In the genomic region with DNA sequence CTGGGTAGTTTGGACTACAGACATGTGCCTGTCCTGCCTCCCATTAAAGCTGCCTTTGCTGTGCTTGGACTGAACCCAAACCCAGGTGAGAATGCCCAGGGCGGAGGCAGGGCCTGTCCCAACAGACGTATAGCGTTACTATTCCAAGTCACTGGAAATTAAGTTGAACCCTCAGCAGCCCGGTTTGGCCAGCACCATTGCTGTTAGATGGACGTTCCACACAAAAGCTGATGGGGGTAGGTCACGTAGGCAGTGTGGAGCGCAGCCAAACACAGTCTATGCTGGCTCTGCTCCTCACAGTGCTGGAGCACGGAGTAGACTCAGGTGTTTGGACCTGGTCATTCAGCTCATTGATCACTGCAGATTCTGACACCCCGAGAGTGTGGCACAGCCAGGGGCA, we compare ENCODE assay signal across 14 mouse cellular contexts. TPM values are rescaled to one million over a fixed set of nuclear protein-coding genes. Genes with fewer than 3 reads are reported as not detected.
DNase-seq lines count a peak whose midpoint lies in the region; ATAC-seq lines count a peak whose summit lies in the region.
"Had no signal": no experiment of that assay in that cellular context is flagged by ENCODE, and none has a peak within 500 bp of the region (broad histone marks: within the 10 kb centered on the region; RNA-seq: fewer than 3 reads in every experiment).

No protein-coding gene starts in this region.

- no peak for ATAC-seq in hindbrain, embryonic 16.5 days
- no peak for ATAC-seq in lung, embryonic 15.5 days (ENCODE audit: borderline replicate concordance, extremely low read depth, low FRiP score, low TSS enrichment)
- ATAC-seq: activated CD4-positive, CD25-positive, alpha-beta regulatory T cell, adult 4 months; midbrain, embryonic 13.5 days had no signal

- H3K9ac ChIP-seq in hindbrain, embryonic 16.5 days (ENCODE audit: low read depth, low read length): no peak overlapping the region
- H3K9ac ChIP-seq in lung, embryonic 15.5 days: no peak overlapping the region
- H3K9ac ChIP-seq: midbrain, embryonic 13.5 days had no signal

- H3K9me3 ChIP-seq in hindbrain, embryonic 10.5 days: no peaks in the 10 kb centered on the region
- H3K9me3 ChIP-seq in hindbrain, embryonic 16.5 days (ENCODE audit: control insufficient read depth, low read length): no peaks in the 10 kb centered on the region
- H3K9me3 ChIP-seq in lung, embryonic 15.5 days: no peaks in the 10 kb centered on the region
- H3K9me3 ChIP-seq: midbrain, embryonic 13.5 days had no signal

- H3K27ac ChIP-seq in hindbrain, embryonic 10.5 days: 0 out of 2 replicates have a peak overlapping the region, but pooled peaks have one; percentile 9
- H3K27ac ChIP-seq in hindbrain, embryonic 16.5 days (ENCODE audit: low read depth, low read length): no peak overlapping the region
- H3K27ac ChIP-seq in lung, embryonic 15.5 days: 0 out of 2 replicates have a peak overlapping the region, but pooled peaks have one; percentile 93
- H3K27ac ChIP-seq: midbrain, embryonic 13.5 days had no signal

- no peak for DNase-seq in hindbrain, embryonic 10.5 days (ENCODE audit: low spot score)
- no peak for DNase-seq in lung, postnatal 10 days
- DNase-seq in gonadal fat pad, adult 2 months (ENCODE audit: low read depth): peak; percentile 76
- DNase-seq in yolk sac, embryonic 10.5 days (ENCODE audit: low spot score): no peak
- DNase-seq in adrenal gland, postnatal 4 days (ENCODE audit: low spot score in 2 of 2): no peak
- DNase-seq: layer of hippocampus, postnatal 36 days; liver; lung, postnatal 36 days had no signal

- H3K4me1 ChIP-seq in hindbrain, embryonic 10.5 days (replicated peaks): peaks cover 42% of the 10 kb centered on the region
- H3K4me1 ChIP-seq in hindbrain, embryonic 16.5 days (ENCODE audit: control insufficient read depth, insufficient read depth, low read depth, low read length): peaks cover 12% of the 10 kb centered on the region
- H3K4me1 ChIP-seq in lung, embryonic 15.5 days: peaks cover 75% of the 10 kb centered on the region

- peaks cover 33% of the 10 kb centered on the region for H3K36me3 ChIP-seq in hindbrain, embryonic 10.5 days
- H3K36me3 ChIP-seq in hindbrain, embryonic 16.5 days (ENCODE audit: control insufficient read depth, insufficient read depth, low read length): no peaks in the 10 kb centered on the region
- peaks cover 13% of the 10 kb centered on the region for H3K36me3 ChIP-seq in lung, embryonic 15.5 days

- WGBS in hindbrain, embryonic 10.5 days: 90% methylated on average over 9 of the region's 9 CpGs
- 84% methylated on average over 9 of the region's 9 CpGs for WGBS in hindbrain, embryonic 16.5 days
- 74% methylated on average over 9 of the region's 9 CpGs for WGBS in lung, embryonic 15.5 days

- H3K27me3 ChIP-seq in hindbrain, embryonic 10.5 days (ENCODE audit: insufficient read depth, poor library complexity, severe bottlenecking): no peaks in the 10 kb centered on the region
- no peaks in the 10 kb centered on the region for H3K27me3 ChIP-seq in hindbrain, embryonic 16.5 days (replicated peaks; ENCODE audit: control insufficient read depth, insufficient read depth, low read length)
- no peaks in the 10 kb centered on the region for H3K27me3 ChIP-seq in lung, embryonic 15.5 days
- H3K27me3 ChIP-seq: CH12.LX; midbrain, embryonic 13.5 days had no signal

- no peak overlapping the region for H3K4me2 ChIP-seq in hindbrain, embryonic 16.5 days (ENCODE audit: low read length)
- H3K4me2 ChIP-seq in lung, embryonic 15.5 days: no peak overlapping the region
- H3K4me2 ChIP-seq: midbrain, embryonic 13.5 days had no signal

- no peak overlapping the region for H3K4me3 ChIP-seq in hindbrain, embryonic 10.5 days
- H3K4me3 ChIP-seq in hindbrain, embryonic 16.5 days (ENCODE audit: low read length): no peak overlapping the region
- no peak overlapping the region for H3K4me3 ChIP-seq in lung, embryonic 15.5 days
- H3K4me3 ChIP-seq: midbrain, embryonic 13.5 days had no signal

RNA-seq across cellular contexts. Expression of a gene that starts 57.3 kb away (rescaled TPM):
- polyA plus RNA-seq in hindbrain, embryonic 10.5 days (2016; fragmentation: Nextera tagmentation; extraction: Ambion mirVana): 15.0 and 16.3 TPM in 2 replicates
- 14.0 and 15.5 TPM in 2 replicates for polyA plus RNA-seq in hindbrain, embryonic 16.5 days (2015; fragmentation: Nextera tagmentation; extraction: Ambion mirVana)
- 11.0 and 12.0 TPM in 2 replicates for polyA plus RNA-seq in lung, embryonic 15.5 days (2015; fragmentation: Nextera tagmentation; extraction: Ambion mirVana)
- 55.6 and 61.1 TPM in 2 replicates for polyA plus RNA-seq in gonadal fat pad, adult 2 months (2012; rRNA removed)
- total RNA-seq in adrenal gland, postnatal 4 days (2021): 10 to 100 TPM in 1 of 2 experiments, 1 to 10 TPM in 1; 9.8 to 10.6 TPM
- total RNA-seq: hematopoietic stem cell, adult 5-6 weeks had no signal

RNA-seq across cellular contexts. Expression of a gene that starts 57.3 kb away (rescaled TPM):
- polyA plus RNA-seq in hindbrain, embryonic 10.5 days (2016; fragmentation: Nextera tagmentation; extraction: Ambion mirVana): 104 and 105 TPM in 2 replicates
- polyA plus RNA-seq in hindbrain, embryonic 16.5 days (2015; fragmentation: Nextera tagmentation; extraction: Ambion mirVana): 64.7 and 65.5 TPM in 2 replicates
- 101 and 103 TPM in 2 replicates for polyA plus RNA-seq in lung, embryonic 15.5 days (2015; fragmentation: Nextera tagmentation; extraction: Ambion mirVana)
- polyA plus RNA-seq in gonadal fat pad, adult 2 months (2012; rRNA removed): 91.7 and 164 TPM in 2 replicates
- 10 to 100 TPM; 63.6 to 67.5 TPM for total RNA-seq in adrenal gland, postnatal 4 days (2021)
